Mouse (Mus musculus) layer of hippocampus, adult 9-10 months (tissue): ENCODE data around the gene Slx4.
"Not testable (repeated sequence)": the region's sequence is repeated elsewhere in the genome, so short reads cannot be mapped to it uniquely, and the experiment has no call there.

Source experiments
- DNase-seq: peaks from one replicate; pipeline ENCODE4 v3.0.0; 2022; ENCODE audit warnings: low spot score

Gene Slx4

DNA sequence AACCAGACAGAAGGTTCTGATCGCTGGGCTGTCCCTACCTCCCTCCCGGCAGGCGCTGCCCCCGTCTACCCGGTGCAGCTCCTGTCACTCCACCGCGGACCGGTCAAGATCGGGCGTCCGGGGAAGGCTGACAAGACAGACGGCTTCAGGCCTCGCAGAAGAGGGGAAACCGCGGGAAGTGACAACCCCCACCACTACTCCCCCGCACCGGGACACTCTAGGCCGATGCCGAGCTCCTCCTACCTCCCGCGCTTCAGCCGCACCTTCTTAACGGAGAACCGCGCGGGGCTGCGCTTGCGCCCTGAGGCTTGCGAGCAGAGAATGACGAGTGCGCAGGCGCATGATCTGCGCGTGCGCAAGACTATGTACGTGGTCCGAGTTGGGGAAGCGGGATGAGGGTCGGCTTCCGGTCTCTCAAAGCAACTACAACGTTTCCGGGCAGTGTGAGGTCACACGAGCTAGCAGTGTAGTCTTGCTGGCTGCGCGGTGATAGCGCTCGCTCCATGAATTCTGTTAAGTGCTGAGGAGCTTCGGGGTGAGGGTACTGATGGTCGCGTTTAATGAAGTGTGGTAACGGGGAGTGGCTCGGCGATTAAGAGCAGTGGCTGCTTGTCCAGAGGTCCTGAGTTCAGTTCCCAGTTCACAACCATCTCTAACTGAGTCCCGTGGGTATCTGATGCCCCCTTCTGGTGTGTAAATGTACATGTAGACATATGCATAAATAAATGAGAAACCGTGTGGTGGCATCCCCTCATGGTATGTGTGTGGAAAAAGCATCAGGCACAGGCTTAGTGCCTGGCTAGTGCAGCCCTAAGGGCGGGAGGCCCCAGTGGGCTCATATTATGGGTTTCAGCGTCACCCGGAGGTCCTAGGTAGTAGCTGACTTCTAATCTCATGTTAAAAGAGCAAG is at the start of gene Slx4:
Slx4 (minus strand) TSS at position 282 of the 910 bp plus-strand sequence.
- DNase-seq, result peak; percentile 88

DNA sequence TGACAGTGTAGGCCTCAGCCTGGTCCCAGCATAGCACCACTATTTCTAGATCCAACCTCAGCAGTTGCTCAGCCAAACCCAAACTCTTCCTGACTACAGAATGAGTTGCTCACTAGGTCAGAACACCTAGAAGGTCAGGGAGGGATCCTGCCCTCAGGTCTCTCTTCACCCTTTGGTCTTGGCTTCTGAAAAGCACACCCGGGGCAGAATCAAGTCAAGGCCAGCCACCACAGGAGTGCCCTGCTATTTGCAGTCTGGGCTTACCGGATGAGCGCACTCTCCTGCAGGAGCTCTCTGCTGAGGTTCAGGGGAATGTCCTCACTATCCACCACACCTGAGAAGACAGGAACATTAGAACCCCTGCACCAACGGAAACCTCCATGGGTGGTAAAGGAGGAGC is 49.0 kb upstream of the Slx4 start:
- no peak for DNase-seq

DNA sequence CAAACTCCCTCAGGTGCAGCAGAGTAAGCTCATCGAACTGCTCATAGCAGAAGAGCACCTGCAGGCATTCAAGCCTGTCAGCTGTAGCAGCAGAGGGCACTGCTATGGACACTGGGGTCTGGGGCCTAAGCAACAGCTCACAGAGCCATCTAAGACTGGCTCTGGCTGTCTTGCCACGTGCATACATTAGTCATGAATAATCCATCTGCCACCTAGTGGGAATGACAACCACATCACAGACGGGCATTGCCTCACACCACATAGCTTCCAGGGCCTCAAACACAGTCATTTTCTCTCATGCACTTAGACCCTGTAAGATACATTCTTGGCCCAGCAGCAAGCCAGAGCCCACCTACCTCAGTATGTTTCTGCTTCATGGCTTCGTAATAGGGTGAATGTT is 42.0 kb upstream of the Slx4 start:
- no peak for DNase-seq

DNA sequence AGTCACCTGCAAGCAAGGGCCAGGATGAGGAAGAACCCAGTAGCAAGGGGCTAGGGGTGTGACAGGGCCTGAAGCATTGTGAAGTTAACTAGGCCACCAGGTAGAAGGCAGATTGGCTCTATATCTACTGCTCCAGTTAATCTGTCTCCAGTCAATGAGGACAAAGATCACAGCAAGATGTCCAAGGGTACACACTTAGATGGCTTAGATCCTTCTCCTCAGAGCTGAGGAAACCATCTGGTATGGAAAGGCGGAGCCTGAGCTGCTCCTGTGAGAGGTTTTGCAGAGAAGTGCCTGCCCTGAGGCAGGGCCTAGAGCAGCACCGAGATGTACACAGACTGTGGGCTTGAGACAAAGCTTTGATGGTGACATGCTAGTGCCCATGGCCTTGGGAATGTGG is 40.5 kb upstream of the Slx4 start:
- no peak for DNase-seq

DNA sequence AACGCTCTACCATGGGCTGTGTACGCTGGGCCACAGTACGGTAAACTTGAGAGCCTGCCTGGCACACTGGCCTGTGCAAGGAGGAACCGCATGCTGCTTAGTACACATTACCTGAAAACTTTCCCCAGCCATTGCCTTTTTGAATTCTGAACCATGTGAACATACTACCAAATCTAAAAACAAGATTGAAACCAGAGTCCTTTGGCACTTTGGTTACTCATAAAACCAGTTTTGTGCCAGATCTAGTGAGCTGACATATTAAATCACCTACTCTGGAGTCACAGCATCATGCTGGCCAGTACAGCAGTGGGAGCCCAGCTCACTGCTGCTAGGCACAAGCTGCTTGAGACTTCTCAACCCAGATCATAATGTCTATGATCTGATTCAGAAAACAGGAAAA is 38.1 kb upstream of the Slx4 start:
- no peak for DNase-seq

DNA sequence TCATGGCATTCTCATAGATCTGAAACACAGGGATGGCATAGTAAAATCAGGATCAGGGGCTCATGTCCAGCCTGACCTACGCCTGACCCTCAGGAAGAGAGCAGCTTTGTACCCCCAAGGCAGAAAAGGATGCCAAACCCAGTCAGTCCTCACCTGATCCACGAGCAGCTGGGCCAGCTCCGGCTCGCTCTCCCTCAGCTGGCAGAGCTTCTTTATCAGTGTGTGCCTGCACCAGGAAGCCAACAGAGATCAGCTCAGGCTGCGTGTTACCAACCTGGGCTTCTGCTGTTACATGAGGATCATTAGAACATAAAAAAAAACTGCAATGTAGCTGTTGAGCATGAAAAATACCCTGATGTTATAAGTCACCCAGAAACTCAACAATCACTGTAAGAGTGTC is 36.6 kb upstream of the Slx4 start:
- no peak for DNase-seq

DNA sequence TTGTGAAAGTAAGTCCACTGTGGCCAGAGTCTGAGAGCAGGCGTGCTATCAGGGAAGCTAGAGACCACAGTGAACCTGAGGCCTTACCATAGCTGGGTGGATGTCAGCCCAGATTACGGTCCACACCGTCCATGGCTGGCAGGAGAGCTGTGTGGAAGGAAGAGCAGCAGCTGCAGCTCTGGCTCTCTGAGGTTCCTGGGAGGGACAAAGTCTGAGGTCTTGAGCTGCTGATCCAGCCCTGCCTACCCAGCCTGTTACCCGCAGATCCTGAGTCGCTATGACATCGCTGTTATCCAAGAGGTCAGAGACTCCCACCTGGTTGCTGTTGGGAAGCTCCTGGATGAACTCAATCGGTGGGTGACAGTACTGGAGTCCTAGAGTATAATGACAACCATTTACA is 34.1 kb upstream of the Slx4 start:
- DNase-seq, result no peak

DNA sequence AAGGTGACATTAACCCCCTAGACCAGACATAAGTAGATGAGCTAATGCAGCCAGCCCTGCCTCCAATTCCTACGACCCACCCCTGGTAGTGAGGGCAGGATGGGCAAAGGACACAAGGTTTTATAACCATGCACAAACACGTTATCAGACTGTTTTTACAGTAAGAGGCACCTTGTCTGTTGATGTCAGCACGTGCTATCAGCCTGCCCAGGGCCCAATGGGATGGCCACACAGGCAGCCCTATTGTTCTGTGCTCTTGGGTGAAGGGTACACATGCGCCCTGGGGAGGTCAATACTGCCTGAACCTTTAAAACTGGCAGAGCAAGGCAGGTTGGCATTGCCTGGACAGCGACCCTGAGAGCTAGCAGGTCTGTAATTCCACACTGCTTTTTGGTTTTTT is 33.2 kb upstream of the Slx4 start, which contains the start of gene Dnase1:
Dnase1 (plus strand) TSS at position 136 of the 400 bp plus-strand sequence.
- DNase-seq, result no peak

DNA sequence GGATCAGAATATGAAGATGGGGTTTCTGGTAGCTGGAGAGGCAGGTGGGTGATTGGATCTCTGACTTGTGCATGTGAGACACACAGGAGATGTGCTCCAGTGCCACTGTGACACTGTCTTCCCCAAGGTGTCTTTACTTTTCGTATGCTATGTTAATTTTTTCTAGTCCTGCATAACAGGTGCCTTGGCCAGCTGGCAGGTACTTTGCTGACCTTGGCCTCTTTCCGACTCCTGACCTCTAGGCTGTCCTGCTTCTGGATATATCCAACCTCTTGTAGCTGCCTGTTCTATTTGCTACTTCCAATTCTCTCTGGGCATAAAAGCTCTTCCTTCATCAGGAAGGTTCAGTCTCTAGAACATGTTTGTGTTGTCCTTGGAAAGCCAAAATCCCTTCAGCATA is 32.0 kb upstream of the Slx4 start:
- no peak for DNase-seq

DNA sequence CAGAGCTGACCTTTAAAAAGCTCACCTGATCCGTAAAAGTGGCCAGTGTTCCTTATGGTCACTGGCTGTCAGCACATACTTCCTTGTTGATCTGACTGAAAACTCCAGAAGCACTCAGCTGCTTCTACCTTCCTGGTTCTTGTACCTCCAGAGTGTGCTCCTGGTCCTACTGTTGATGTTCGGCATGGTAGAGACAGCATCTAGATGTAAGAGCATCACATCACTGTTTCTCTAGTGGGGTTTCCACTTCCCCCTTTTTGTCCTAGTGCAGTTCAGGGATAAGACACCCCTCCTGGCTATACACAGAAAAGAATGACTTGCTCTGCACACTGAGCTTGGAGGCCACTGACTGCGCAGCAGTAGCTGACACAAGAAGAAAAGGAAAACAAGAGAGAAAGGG is 30.9 kb upstream of the Slx4 start:
- no peak for DNase-seq

DNA sequence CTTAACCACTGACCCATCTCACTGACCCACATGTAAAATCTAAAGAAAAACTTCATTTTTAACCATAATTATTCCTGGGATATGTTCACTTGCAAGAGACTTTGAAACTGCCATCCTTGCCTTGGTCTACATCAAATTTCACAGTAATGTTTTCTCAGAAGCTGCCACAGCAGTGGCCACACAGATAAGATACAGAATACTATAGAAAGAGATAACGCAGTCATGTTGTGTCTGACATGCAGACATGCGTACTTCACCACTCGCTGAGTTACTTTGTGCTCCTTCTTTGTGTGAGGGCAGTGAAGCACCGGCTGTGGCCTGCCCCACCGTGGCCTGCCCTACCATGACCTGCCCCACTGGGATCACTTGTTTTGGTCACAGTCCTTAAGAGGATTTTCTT is 30.4 kb upstream of the Slx4 start:
- no peak for DNase-seq

DNA sequence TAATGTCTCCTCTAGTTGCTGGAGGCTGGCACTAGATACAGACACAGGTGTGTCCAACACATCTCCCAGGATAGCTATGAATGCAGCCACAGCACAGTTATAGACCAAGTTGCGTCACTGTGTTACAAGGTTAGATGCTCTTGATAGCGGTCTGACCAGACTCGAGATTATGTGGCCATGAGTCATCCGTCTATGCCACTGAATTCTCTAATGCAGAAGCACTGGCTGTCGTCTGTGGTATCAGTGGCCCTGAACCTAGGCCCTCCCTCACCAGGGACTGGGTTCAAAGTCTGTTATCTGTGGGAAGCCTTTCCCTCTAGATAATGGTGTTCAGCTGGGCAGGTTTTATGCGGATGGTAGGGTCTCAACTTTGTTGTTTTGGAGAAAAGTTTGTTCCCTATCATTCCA is 28.8 kb upstream of the Slx4 start:
- DNase-seq, result no peak

DNA sequence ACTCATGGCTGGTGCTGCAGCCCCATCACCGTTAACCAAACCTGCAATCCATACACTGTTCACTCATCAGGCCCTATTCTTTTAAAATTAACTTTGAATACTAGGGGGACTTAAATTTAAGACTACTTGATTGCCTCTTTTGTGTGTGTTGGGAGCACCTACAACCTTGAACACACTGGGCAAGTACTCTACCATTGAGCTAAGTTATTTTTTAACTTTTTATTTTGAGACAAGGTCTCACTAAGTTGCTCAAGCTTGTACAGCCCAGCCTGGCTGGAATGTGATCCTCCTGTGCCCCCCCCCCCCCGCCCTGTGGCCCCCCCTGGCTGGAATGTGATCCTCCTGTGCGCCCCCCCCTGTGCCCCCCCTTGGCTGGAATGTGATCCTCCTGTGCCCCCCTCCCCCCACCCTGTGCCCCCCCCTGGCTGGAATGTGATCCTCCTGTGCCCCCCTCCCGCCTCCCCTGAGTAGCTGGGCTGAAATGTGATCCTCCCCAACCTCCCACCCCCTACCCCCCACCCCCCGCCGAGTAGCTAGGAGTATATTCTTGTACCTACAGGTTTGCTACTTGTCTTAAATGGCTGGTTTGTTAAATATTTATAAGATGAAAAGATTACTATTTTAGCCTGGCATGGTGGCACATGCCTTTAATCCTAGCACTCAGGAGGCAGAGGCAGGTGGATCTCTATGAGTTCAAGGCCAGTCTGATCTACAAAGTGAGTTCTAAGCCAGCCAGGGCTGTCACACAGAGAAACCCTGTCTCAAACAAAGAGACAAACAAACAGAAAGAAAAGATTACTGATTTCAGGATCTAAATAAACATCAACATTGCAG is 28.1 kb upstream of the Slx4 start:
- DNase-seq, result no peak

DNA sequence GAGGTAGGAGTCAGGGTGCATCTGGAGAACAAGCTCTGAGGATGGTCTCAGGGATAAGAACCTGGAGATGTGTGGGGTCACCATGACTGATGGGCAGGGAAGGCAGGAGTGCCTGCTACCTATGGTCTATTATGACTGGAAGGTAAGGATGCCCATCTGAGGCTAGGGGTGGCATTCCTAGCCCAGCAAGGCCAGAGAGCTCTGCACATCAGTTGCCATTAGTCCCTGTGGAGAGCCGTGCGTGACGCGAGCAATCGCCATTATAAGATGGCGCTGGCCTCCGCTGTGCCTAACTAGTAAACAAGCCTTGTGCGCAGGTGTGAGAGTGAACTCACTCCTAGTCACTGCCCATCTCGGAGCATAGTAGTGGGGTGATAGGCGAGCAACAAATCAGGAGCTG is 26.9 kb upstream of the Slx4 start:
- no peak for DNase-seq

DNA sequence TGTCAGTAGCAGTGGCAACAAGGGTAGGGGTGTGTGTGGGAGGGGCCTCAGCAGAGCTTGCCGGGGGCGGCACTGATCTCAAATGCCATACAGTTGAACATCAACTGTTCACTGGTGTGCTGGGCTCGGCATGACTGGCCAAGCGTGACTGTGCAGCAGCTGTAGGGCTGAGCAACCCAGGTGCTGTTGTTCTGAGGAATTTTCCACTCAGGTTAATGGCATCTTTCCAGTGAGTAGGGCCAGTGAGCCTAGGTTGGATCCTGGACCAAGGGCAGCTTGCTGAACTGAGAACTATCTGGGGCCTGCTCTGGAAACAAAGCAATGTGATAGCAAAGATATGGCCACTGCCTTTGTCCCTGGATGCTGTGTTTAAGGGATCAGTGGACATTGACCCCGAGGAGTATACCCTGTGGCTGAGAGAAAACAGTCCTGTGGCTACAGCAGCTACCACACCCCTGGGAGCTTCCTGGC is 25.8 kb upstream of the Slx4 start:
- no peak for DNase-seq

DNA sequence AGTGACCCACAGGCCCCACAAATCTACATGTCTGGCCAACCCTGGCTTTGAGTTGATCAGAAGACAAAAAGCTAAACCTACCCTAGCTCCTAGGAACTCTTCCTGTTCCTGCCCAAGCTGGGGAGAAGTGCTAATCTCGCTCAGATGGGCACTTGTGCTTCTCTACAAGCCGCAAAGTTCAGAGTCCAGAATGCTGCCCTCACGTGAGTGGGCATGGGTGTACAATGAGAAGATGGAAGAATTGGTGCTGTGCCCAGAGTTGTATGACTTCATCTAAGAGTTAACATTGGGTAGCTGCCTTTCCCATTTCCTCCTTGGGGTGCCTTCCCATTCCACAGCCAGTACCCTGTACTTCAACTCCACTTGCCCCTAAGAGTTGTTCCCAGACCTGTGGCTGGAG is 23.6 kb upstream of the Slx4 start:
- no peak for DNase-seq

DNA sequence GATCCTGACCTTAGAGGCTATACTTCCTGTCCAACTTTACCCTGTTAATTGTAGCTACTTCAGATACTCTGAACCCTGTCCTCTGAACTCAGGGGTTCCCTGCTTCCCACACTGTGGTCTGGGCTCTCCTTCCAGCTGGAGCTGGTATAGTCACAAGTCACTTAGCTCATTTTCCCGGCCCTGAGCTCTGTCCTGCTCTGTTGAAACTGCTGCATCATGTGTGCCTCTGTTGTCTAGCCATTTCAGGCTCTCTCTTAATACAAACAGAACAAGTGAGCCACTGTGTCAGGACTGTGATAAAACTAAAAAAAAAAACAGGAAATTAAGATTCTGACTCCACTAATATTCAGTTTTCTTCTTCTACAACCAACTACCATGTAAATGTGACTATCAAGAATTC is 23.1 kb upstream of the Slx4 start:
- DNase-seq, result no peak

DNA sequence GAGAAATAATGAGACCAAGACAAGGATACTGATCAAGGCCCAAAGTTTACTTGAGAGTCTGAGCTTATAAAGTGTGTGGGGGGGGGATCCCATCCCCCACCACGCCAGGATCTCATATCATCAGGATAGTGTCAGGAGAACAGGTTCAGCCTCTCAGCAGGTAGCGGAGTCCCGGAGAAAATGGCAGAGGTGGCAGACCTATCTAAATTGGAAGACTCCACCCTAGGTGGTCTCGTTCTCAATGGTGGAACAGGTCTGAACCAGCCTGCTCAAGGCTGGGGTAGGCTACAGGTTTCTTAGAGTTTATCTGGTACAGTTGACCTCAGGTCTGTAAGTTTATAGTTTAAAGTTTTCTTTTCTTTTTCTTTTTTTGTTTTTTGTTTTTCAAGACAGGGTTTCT is 19.1 kb upstream of the Slx4 start:
- no peak for DNase-seq

DNA sequence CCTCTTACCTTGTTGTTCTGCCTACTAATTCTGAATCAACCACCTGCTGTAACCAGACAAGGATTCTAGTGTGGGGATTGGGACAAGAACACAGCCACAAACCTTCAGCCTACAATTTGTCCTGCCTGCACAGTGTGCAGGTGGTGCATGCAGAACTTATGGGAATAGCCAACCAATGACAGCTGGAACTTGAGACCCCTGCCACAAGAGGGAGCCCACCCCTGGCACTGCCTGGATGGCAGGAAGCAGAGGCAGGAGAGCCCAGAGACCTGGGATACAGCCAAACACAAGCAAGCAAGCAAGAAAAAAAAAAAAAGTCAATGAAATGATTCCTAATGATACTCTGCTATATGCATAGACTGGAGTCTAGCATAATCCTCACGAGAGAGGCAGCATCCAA is 17.7 kb upstream of the Slx4 start:
- DNase-seq, result no peak

DNA sequence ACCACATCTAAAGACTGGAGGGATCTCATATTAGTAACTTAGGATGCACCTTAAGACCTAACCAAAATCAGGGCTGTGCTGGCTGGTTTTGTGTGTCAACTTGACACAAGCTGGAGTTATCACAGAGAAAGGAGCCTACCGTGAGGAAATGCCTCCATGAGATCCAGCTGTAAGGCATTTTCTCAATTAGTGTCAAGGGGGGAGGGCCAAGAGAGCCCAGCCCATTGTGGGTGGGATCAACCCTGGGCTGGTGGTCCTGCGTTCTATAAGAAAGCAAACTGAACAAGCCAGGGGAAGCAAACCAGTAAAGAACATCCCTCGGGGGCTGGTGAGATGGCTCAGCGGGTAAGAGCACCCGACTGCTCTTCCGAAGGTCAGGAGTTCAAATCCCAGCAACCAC is 13.9 kb upstream of the Slx4 start:
- not testable (repeated sequence) for DNase-seq

DNA sequence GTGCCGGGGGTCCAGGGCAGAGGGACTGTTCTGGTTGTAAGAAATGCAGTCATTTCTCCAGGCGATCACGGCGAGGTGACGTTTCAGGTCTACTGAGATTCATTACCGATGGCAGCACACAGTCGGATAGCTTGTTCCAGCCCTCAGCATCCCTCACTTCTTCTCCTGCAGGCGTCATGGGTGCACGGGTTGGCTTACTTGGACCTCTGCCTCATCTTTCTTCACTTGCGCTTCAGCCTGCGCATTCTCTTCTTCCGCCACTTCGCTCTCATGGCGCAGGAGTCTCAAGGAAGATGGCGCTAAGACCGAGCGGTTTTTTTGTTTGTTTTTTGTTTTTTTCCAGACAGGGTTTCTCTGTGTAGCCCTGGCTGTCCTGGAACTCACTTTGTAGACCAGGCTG is 13.2 kb upstream of the Slx4 start:
- DNase-seq, result not testable (repeated sequence)

DNA sequence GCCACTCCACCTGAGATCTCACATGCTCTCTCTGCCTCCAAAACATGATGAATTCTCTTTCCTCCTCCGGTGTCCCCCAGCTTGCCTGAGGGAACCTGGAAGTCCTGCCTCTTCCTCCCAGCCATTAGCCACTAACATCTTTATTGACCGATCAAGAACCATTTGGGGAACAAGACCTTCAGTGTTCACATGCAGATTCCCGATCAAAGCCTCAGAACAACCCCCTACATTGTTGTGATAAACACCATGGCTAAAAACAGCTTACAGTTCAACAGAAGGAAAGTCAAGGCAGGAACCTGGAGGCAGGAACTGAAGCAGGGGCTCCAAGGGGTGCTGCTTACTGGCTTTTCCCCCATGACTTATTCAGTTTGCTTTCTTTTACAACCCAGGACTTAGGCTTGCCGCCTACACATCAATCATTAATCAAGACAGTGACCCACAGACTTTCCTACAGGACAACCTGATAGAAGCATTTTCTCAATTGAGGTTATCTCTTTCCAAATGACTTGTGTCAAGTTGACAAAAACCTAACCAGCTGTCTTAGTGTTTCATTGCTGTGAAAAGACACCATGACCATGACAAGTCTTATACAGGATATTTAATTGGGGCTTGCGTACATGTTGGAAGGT is 10.6 kb upstream of the Slx4 start:
- DNase-seq, result no peak
